Mouse (Mus musculus) erythroblast, adult 5-6 weeks (primary cell): ENCODE measurements around the gene Dsn1. TPM values are rescaled to one million over a fixed set of nuclear protein-coding genes. Genes with fewer than 3 reads are reported as not detected.
A peak's percentile ranks its signal among the peaks of the same experiment; 100 is the strongest.

Experiments
- ATAC-seq: replicated peaks from 2 replicates; pipeline ENCODE4 v1.8.0; 2016; ENCODE audit warnings: moderate number of reproducible peaks, mild to moderate bottlenecking, moderate TSS enrichment, inconsistent platforms; ENCODE audit not compliant: poor library complexity, low FRiP score, severe bottlenecking
- total RNA-seq, 2 experiments: library from RNA; stranded (forward) in 1 of 2; stranded (reverse) in 1 of 2; fragments of 150-400 nt in 1 of 2; fragments of 200-764, 138-1000 nt in 1 of 2; gene quantifications; 2 replicates each; pipeline versions ENCODE4 v1.2.3 to v1.2.4; 2015 to 2017; ENCODE audit warnings: low replicate concordance in 2 of 2

Dsn1 gene
- total RNA-seq (2015; ENCODE audit: low replicate concordance) (12.3 and 14.8 TPM in 2 replicates), total RNA-seq (2017; ENCODE audit: low replicate concordance) (21.2 TPM in 2 replicates)

GRCm38 (mm10) chr2:157006511-157007233 lies at the start of gene Dsn1:
Gene Dsn1 (minus strand): TSS chr2:157007154.
- ATAC-seq, result peak; percentile 90

- ATAC-seq, result no peak
Observed at GRCm38 (mm10) chr2:157055721-157056120, 48.8 kb upstream of the Dsn1 start.

- no peak for ATAC-seq
Observed at GRCm38 (mm10) chr2:157054816-157055215, 47.9 kb upstream of the Dsn1 start.

- no peak for ATAC-seq
Observed at GRCm38 (mm10) chr2:157054297-157054696, 47.3 kb upstream of the Dsn1 start.

- ATAC-seq, result no peak
Observed at GRCm38 (mm10) chr2:157053787-157054186, 46.8 kb upstream of the Dsn1 start.

- ATAC-seq, result no peak
Observed at GRCm38 (mm10) chr2:157053124-157053523, 46.2 kb upstream of the Dsn1 start.

GRCm38 (mm10) chr2:157052448-157052847 lies 45.5 kb upstream of the Dsn1 start:
- ATAC-seq, result no peak

GRCm38 (mm10) chr2:157049831-157050243 lies 42.9 kb upstream of the Dsn1 start:
- no peak for ATAC-seq

GRCm38 (mm10) chr2:157048395-157049181 lies 41.6 kb upstream of the Dsn1 start:
- ATAC-seq, result no peak

GRCm38 (mm10) chr2:157046956-157047355 lies 40.0 kb upstream of the Dsn1 start:
- ATAC-seq, result no peak

- no peak for ATAC-seq
Observed at GRCm38 (mm10) chr2:157045932-157046331, 39.0 kb upstream of the Dsn1 start.

GRCm38 (mm10) chr2:157043987-157044386 lies 37.0 kb upstream of the Dsn1 start:
- ATAC-seq, result no peak

GRCm38 (mm10) chr2:157043556-157043955 lies 36.6 kb upstream of the Dsn1 start:
- ATAC-seq, result no peak

GRCm38 (mm10) chr2:157041421-157041820 lies 34.5 kb upstream of the Dsn1 start:
- ATAC-seq, result no peak

GRCm38 (mm10) chr2:157040649-157041046 lies 33.7 kb upstream of the Dsn1 start:
- no peak for ATAC-seq

- ATAC-seq, result no peak
Observed at GRCm38 (mm10) chr2:157039900-157040648, 33.1 kb upstream of the Dsn1 start.

GRCm38 (mm10) chr2:157037303-157037702 lies 30.3 kb upstream of the Dsn1 start:
- no peak for ATAC-seq

GRCm38 (mm10) chr2:157036400-157036799 lies 29.4 kb upstream of the Dsn1 start:
- no peak for ATAC-seq

- no peak for ATAC-seq
Observed at GRCm38 (mm10) chr2:157035371-157035770, 28.4 kb upstream of the Dsn1 start.

GRCm38 (mm10) chr2:157030804-157031203 lies 23.9 kb upstream of the Dsn1 start:
- peak; percentile 61 for ATAC-seq
